Mouse (Mus musculus) neural tube, embryonic 11.5 days (tissue): Measurements from ENCODE around the gene Muc5ac. TPM values are rescaled to one million over a fixed set of nuclear protein-coding genes. Genes with fewer than 3 reads are reported as not detected.

Experiments used
- ATAC-seq: fragments of 200-750 bp; cut with Nextera tagmentation; 2 replicates; pipeline ENCODE4 v1.8.0; 2017; ENCODE audit warnings: moderate number of reproducible peaks, mild to moderate bottlenecking, moderate TSS enrichment, moderate library complexity; ENCODE audit not compliant: insufficient read depth, low FRiP score, low TSS enrichment
- DNase-seq: peaks from one replicate; pipeline ENCODE4 v3.0.0-alpha.2; 2015; ENCODE audit warnings: low spot score
- H3K27ac ChIP-seq: fragments of 300-500 bp; sonication (generic); 2 replicates; pipeline ENCODE4 v1.5.1; 2014; ENCODE audit warnings: low read depth, mild to moderate bottlenecking, low read length
- H3K27me3 ChIP-seq: fragments of 300-500 bp; sonication (generic); 2 replicates; pipeline ENCODE4 v1.6.1; 2014; ENCODE audit warnings: mild to moderate bottlenecking, low read length, mixed read lengths; ENCODE audit not compliant: control insufficient read depth, insufficient read depth
- H3K36me3 ChIP-seq: fragments of 300-500 bp; sonication (generic); 2 replicates; pipeline ENCODE4 v1.6.1; 2014; ENCODE audit warnings: mild to moderate bottlenecking, low read length, moderate library complexity, mixed read lengths; ENCODE audit not compliant: control insufficient read depth, insufficient read depth
- H3K4me1 ChIP-seq: fragments of 300-500 bp; sonication (generic); 2 replicates; pipeline ENCODE4 v1.6.1; 2014; ENCODE audit warnings: low read length, mixed read lengths; ENCODE audit not compliant: control insufficient read depth, insufficient read depth
- H3K4me2 ChIP-seq: fragments of 300-500 bp; sonication (generic); 2 replicates; pipeline ENCODE4 v1.6.1; 2014; ENCODE audit warnings: low read depth, mild to moderate bottlenecking, moderate library complexity
- H3K4me3 ChIP-seq: fragments of 300-500 bp; sonication (generic); 2 replicates; pipeline ENCODE4 v1.5.1; 2014; ENCODE audit warnings: low read depth, low read length
- H3K9ac ChIP-seq: fragments of 300-500 bp; sonication (generic); 2 replicates; pipeline ENCODE4 v1.6.1; 2014; ENCODE audit warnings: mild to moderate bottlenecking, low read length
- H3K9me3 ChIP-seq: fragments of 300-500 bp; sonication (generic); 2 replicates; pipeline ENCODE4 v1.6.1; 2016; ENCODE audit warnings: low read length; ENCODE audit not compliant: control insufficient read depth
- WGBS: fragments of 180-500 bp; shearing (Covaris S2); extraction: QIAGEN DNeasy Blood & Tissue Kit; methylation state at CpG from one replicate; pipeline ENCODE4 v1.1.7; 2014; 5-methylcytosine and 5-hydroxymethylcytosine counted together
- polyA plus RNA-seq: library from polyadenylated mRNA; unstranded; fragments of >200 nt; fragmentation: Nextera tagmentation; extraction: Ambion mirVana; gene quantifications from 2 replicates; pipeline ENCODE4 v1.2.1, GENCODE M21; 2014

The Muc5ac gene
- not detected in 2 replicates for polyA plus RNA-seq

- DNase-seq (no peak), ATAC-seq (no peak)
- 88% methylated on average over 6 of the region's 6 CpGs for WGBS
- Histone ChIP-seq H3K4me3 (no peak within 1 kb of the TSS), H3K4me2 (no peak within 1 kb of the TSS), H3K27ac (no peak within 1 kb of the TSS), H3K9ac (no peak within 1 kb of the TSS), H3K9me3 (no peaks in the 10 kb centered on the region), H3K4me1 (no peaks in the 10 kb centered on the region), H3K27me3 (no peaks in the 10 kb centered on the region), H3K36me3 (no peaks in the 10 kb centered on the region)
Measured at GRCm38 (mm10) chr7:141788677-141789452, at the start of gene Muc5ac. Gene Muc5ac, plus strand, starts transcription at chr7:141788972.

- H3K27me3 ChIP-seq = no peaks in the 10 kb centered on the region
- no peaks in the 10 kb centered on the region for H3K9me3 ChIP-seq
- no peaks in the 10 kb centered on the region for H3K4me1 ChIP-seq
- ATAC-seq = no peak
- H3K9ac ChIP-seq = no peak overlapping the region
- H3K36me3 ChIP-seq = no peaks in the 10 kb centered on the region
- no peak for DNase-seq
- no peak overlapping the region for H3K27ac ChIP-seq
- WGBS = 82% methylated on average over 7 of the region's 7 CpGs
- no peak overlapping the region for H3K4me2 ChIP-seq
- no peak overlapping the region for H3K4me3 ChIP-seq
Measured at GRCm38 (mm10) chr7:141747451-141748100, 41.2 kb upstream of the Muc5ac start.

- 87% methylated on average over 6 of the region's 6 CpGs for WGBS
- Histone ChIP-seq H3K4me3 (no peak overlapping the region), H3K9me3 (no peaks in the 10 kb centered on the region), H3K9ac (no peak overlapping the region), H3K27me3 (no peaks in the 10 kb centered on the region), H3K36me3 (no peaks in the 10 kb centered on the region), H3K4me2 (no peak overlapping the region), H3K27ac (no peak overlapping the region), H3K4me1 (no peaks in the 10 kb centered on the region)
- DNase-seq (no peak), ATAC-seq (no peak)
Measured at GRCm38 (mm10) chr7:141752513-141752912, 36.3 kb upstream of the Muc5ac start.

GRCm38 (mm10) chr7:141755831-141756230 lies 32.9 kb upstream of the Muc5ac start:
- H3K36me3 ChIP-seq = no peaks in the 10 kb centered on the region
- H3K27me3 ChIP-seq = no peaks in the 10 kb centered on the region
- no peak overlapping the region for H3K4me2 ChIP-seq
- no peak overlapping the region for H3K4me3 ChIP-seq
- no peak overlapping the region for H3K27ac ChIP-seq
- ATAC-seq = no peak
- no peak overlapping the region for H3K9ac ChIP-seq
- peak; percentile 67 for DNase-seq
- H3K9me3 ChIP-seq = no peaks in the 10 kb centered on the region
- 50% methylated on average over 4 of the region's 4 CpGs for WGBS
- H3K4me1 ChIP-seq = no peaks in the 10 kb centered on the region

- Histone ChIP-seq H3K4me1 (no peaks in the 10 kb centered on the region), H3K36me3 (no peaks in the 10 kb centered on the region), H3K27ac (no peak overlapping the region), H3K4me3 (no peak overlapping the region), H3K9me3 (no peaks in the 10 kb centered on the region), H3K4me2 (no peak overlapping the region), H3K9ac (no peak overlapping the region), H3K27me3 (no peaks in the 10 kb centered on the region)
- no peak for DNase-seq
- ATAC-seq = no peak
- 76% methylated on average over 4 of the region's 4 CpGs for WGBS
Measured at GRCm38 (mm10) chr7:141758291-141758690, 30.5 kb upstream of the Muc5ac start.

GRCm38 (mm10) chr7:141770521-141770920 lies 18.3 kb upstream of the Muc5ac start:
- no peaks in the 10 kb centered on the region for H3K4me1 ChIP-seq

GRCm38 (mm10) chr7:141770988-141771387 lies 17.8 kb upstream of the Muc5ac start:
- Histone ChIP-seq H3K9me3 (no peaks in the 10 kb centered on the region), H3K4me3 (no peak overlapping the region), H3K27ac (no peak overlapping the region), H3K4me1 (no peaks in the 10 kb centered on the region), H3K36me3 (no peaks in the 10 kb centered on the region), H3K4me2 (no peak overlapping the region), H3K9ac (no peak overlapping the region), H3K27me3 (no peaks in the 10 kb centered on the region)
- 95% methylated on average over 8 of the region's 8 CpGs for WGBS
- no peak for ATAC-seq
- no peak for DNase-seq

More at GRCm38 (mm10) chr7:141770521-141770920, 18.3 kb upstream of the Muc5ac start:
- Histone ChIP-seq H3K9ac (no peak overlapping the region), H3K9me3 (no peaks in the 10 kb centered on the region), H3K4me2 (no peak overlapping the region), H3K36me3 (no peaks in the 10 kb centered on the region), H3K27ac (no peak overlapping the region), H3K27me3 (no peaks in the 10 kb centered on the region), H3K4me3 (no peak overlapping the region)
- WGBS = 88% methylated on average over 3 of the region's 3 CpGs
- ATAC-seq = no peak
- no peak for DNase-seq

- 67% methylated on average over 1 of the region's 1 CpGs for whole genome bisulfite sequencing
- Histone ChIP-seq H3K36me3 (no peaks in the 10 kb centered on the region), H3K4me3 (no peak overlapping the region), H3K9ac (no peak overlapping the region), H3K27ac (no peak overlapping the region), H3K4me1 (no peaks in the 10 kb centered on the region), H3K9me3 (no peaks in the 10 kb centered on the region), H3K4me2 (no peak overlapping the region), H3K27me3 (no peaks in the 10 kb centered on the region)
- no peak for DNase-seq
- no peak for ATAC-seq
Measured at GRCm38 (mm10) chr7:141772058-141772557, 16.7 kb upstream of the Muc5ac start.

- H3K4me3 ChIP-seq = no peak overlapping the region
- no peaks in the 10 kb centered on the region for H3K4me1 ChIP-seq
- no peak overlapping the region for H3K4me2 ChIP-seq
- no peaks in the 10 kb centered on the region for H3K27me3 ChIP-seq
- 88% methylated on average over 2 of the region's 2 CpGs for whole genome bisulfite sequencing
- DNase-seq (no peak), ATAC-seq (no peak)
- H3K9me3 ChIP-seq = no peaks in the 10 kb centered on the region
- no peak overlapping the region for H3K27ac ChIP-seq
- H3K9ac ChIP-seq = no peak overlapping the region
- H3K36me3 ChIP-seq = no peaks in the 10 kb centered on the region
Measured at GRCm38 (mm10) chr7:141774855-141775254, 13.9 kb upstream of the Muc5ac start.
